In genomic region chr15:103030142-103030541, GRCm38 (mm10) we compare ENCODE assay signal across 25 mouse cellular contexts. TPM values are rescaled to one million over a fixed set of nuclear protein-coding genes. Genes with fewer than 3 reads are reported as not detected.
DNase-seq lines count a peak whose midpoint lies in the region; ATAC-seq and TF ChIP-seq lines count a peak whose summit lies in the region.
"Had no signal": no experiment of that assay in that cellular context is flagged by ENCODE, and none has a peak within 500 bp of the region (broad histone marks: within the 10 kb centered on the region; RNA-seq: fewer than 3 reads in every experiment).

No protein-coding gene starts in this region.

- H3K9me3 ChIP-seq in hindbrain, embryonic 12.5 days (replicated peaks): no peaks in the 10 kb centered on the region
- no peaks in the 10 kb centered on the region for H3K9me3 ChIP-seq in stomach, postnatal 0 days (ENCODE audit: control insufficient read depth, low read length)
- H3K9me3 ChIP-seq: lung, embryonic 15.5 days had no signal

- peak; percentile 20 for DNase-seq in retina, embryonic 14.5 days (ENCODE audit: low spot score)
- DNase-seq in retina, postnatal 1 day: no peak
- DNase-seq in neural tube, embryonic 10.5 days (ENCODE audit: extremely low spot score, low spot score): peak; percentile 62
- no peak for DNase-seq in stomach, postnatal 0 days (ENCODE audit: low spot score)
- DNase-seq in gastrocnemius, adult 8-10 months (ENCODE audit: low spot score in 2 of 2): no peak
- DNase-seq in natural killer cell, adult 2 months (ENCODE audit: low spot score in 2 of 2): no peak
- no peak for DNase-seq in lung, adult 18-20 months
- DNase-seq: adrenal gland, postnatal 25 days; cerebellum, adult 9-10 months; gastrocnemius, adult 2 months; heart, adult 2 months; kidney, adult 2 months; left cerebral cortex, postnatal 4 days; thymus, postnatal 36 days had no signal

- 3% methylated on average over 8 of the region's 8 CpGs for WGBS in hindbrain, embryonic 12.5 days
- WGBS in stomach, postnatal 0 days: 45% methylated on average over 8 of the region's 8 CpGs

- TF ChIP-seq EP300 in stomach, postnatal 0 days (optimal IDR thresholded peaks at IDR 0.05): no peak

- no peak for TF ChIP-seq CTCF in stomach, postnatal 0 days (IDR thresholded peaks at IDR 0.05; ENCODE audit: low read depth)

- peaks cover 99% of the 10 kb centered on the region for H3K27me3 ChIP-seq in hindbrain, embryonic 12.5 days
- H3K27me3 ChIP-seq in stomach, postnatal 0 days (ENCODE audit: control insufficient read depth, insufficient read depth, low read length): no peaks in the 10 kb centered on the region
- H3K27me3 ChIP-seq: Patski had no signal

- H3K9ac ChIP-seq in hindbrain, embryonic 12.5 days: peak overlapping the region; percentile 39; the same call in 1 of the 2 replicates
- no peak overlapping the region for H3K9ac ChIP-seq in stomach, postnatal 0 days (ENCODE audit: low read length)
- H3K9ac ChIP-seq: lung, embryonic 15.5 days had no signal

- peaks cover 6% of the 10 kb centered on the region for H3K4me1 ChIP-seq in hindbrain, embryonic 12.5 days
- H3K4me1 ChIP-seq in stomach, postnatal 0 days (replicated peaks; ENCODE audit: control insufficient read depth, insufficient read depth): no peaks in the 10 kb centered on the region
- H3K4me1 ChIP-seq: lung, embryonic 15.5 days had no signal

- peak overlapping the region; percentile 79 for H3K27ac ChIP-seq in hindbrain, embryonic 12.5 days
- H3K27ac ChIP-seq in stomach, postnatal 0 days (replicated peaks): no peak overlapping the region
- H3K27ac ChIP-seq: gastrocnemius, adult 2 months; heart, adult 2 months; lung, embryonic 15.5 days had no signal

- no peaks in the 10 kb centered on the region for H3K36me3 ChIP-seq in hindbrain, embryonic 12.5 days
- H3K36me3 ChIP-seq in stomach, postnatal 0 days (ENCODE audit: control insufficient read depth, insufficient read depth, low read length): no peaks in the 10 kb centered on the region
- H3K36me3 ChIP-seq: lung, embryonic 15.5 days had no signal

- no peak overlapping the region for H3K4me3 ChIP-seq in hindbrain, embryonic 12.5 days
- no peak overlapping the region for H3K4me3 ChIP-seq in stomach, postnatal 0 days (ENCODE audit: low read depth, low read length)
- H3K4me3 ChIP-seq: erythroblast, embryonic 14.5 days; gastrocnemius, adult 2 months; heart, adult 2 months; lung, embryonic 15.5 days had no signal

- H3K4me2 ChIP-seq in hindbrain, embryonic 12.5 days (replicated peaks): peak overlapping the region; percentile 43
- 0 out of 2 replicates have a peak overlapping the region, but pooled peaks have one; percentile 5 for H3K4me2 ChIP-seq in stomach, postnatal 0 days (replicated peaks; ENCODE audit: low read depth)
- H3K4me2 ChIP-seq: liver, embryonic 11.5 days; lung, embryonic 15.5 days had no signal

- no peak for ATAC-seq in hindbrain, embryonic 12.5 days (ENCODE audit: low FRiP score)
- no peak for ATAC-seq in stomach, postnatal 0 days (ENCODE audit: low FRiP score, low TSS enrichment)
- ATAC-seq: forebrain, embryonic 16.5 days; midbrain, embryonic 16.5 days; Patski had no signal

RNA-seq across cellular contexts. Expression of gene Hoxc4, which starts 11.4 kb away (rescaled TPM):
- polyA plus RNA-seq in hindbrain, embryonic 12.5 days (2016; fragmentation: Nextera tagmentation; extraction: Ambion mirVana): 34.5 and 59.6 TPM in 2 replicates
- 9.6 and 10.4 TPM in 2 replicates for polyA plus RNA-seq in stomach, postnatal 0 days (2015; fragmentation: Nextera tagmentation; extraction: Ambion mirVana)
- 1 to 10 TPM; 4.6 to 5.6 (median 4.7) TPM for total RNA-seq in gastrocnemius, adult 8-10 months (2022)
- total RNA-seq: heart, adult 2 months; layer of hippocampus, postnatal 14 days; left cerebral cortex, postnatal 4 days had no signal
- polyA plus RNA-seq: forebrain, embryonic 16.5 days; midbrain, embryonic 16.5 days had no signal

RNA-seq across cellular contexts. Expression of gene Hoxc6, which starts 32.1 kb away (rescaled TPM):
- polyA plus RNA-seq in hindbrain, embryonic 12.5 days (2016; fragmentation: Nextera tagmentation; extraction: Ambion mirVana): 2.1 and 2.3 TPM in 2 replicates
- 3.3 and 4.9 TPM in 2 replicates for polyA plus RNA-seq in stomach, postnatal 0 days (2015; fragmentation: Nextera tagmentation; extraction: Ambion mirVana)
- 1 to 10 TPM; 4.5 to 6.3 (median 5.2) TPM for total RNA-seq in gastrocnemius, adult 8-10 months (2022)
- total RNA-seq: heart, adult 2 months; layer of hippocampus, postnatal 14 days; left cerebral cortex, postnatal 4 days had no signal
- polyA plus RNA-seq: erythroblast, embryonic 14.5 days; forebrain, embryonic 16.5 days; heart, adult 2 months; midbrain, embryonic 16.5 days; spleen, adult 2 months had no signal

RNA-seq across cellular contexts. Expression of gene Hoxc8, which starts 39.7 kb away (rescaled TPM):
- polyA plus RNA-seq in hindbrain, embryonic 12.5 days (2016; fragmentation: Nextera tagmentation; extraction: Ambion mirVana): not detected in 2 replicates
- polyA plus RNA-seq in stomach, postnatal 0 days (2015; fragmentation: Nextera tagmentation; extraction: Ambion mirVana): 7.1 and 7.3 TPM in 2 replicates
- 1 to 10 TPM; 1.3 to 1.5 (median 1.4) TPM for total RNA-seq in gastrocnemius, adult 8-10 months (2022)
- total RNA-seq: heart, adult 2 months; layer of hippocampus, postnatal 14 days; left cerebral cortex, postnatal 4 days had no signal
- polyA plus RNA-seq: embryonic facial prominence, embryonic 11.5 days; erythroblast, embryonic 14.5 days; forebrain, embryonic 16.5 days; heart, adult 2 months; heart, embryonic 16.5 days; lung, embryonic 15.5 days; midbrain, embryonic 16.5 days; spleen, adult 2 months had no signal

RNA-seq across cellular contexts. Expression of gene Hoxc9, which starts 53.9 kb away (rescaled TPM):
- polyA plus RNA-seq in hindbrain, embryonic 12.5 days (2016; fragmentation: Nextera tagmentation; extraction: Ambion mirVana): not detected in 2 replicates
- not detected in 2 replicates for polyA plus RNA-seq in stomach, postnatal 0 days (2015; fragmentation: Nextera tagmentation; extraction: Ambion mirVana)
- total RNA-seq in gastrocnemius, adult 8-10 months (2022): 1 to 10 TPM; 5.3 to 7.4 (median 6.0) TPM
- total RNA-seq: heart, adult 2 months; layer of hippocampus, postnatal 14 days; left cerebral cortex, postnatal 4 days had no signal
- polyA plus RNA-seq: embryonic facial prominence, embryonic 11.5 days; erythroblast, embryonic 14.5 days; forebrain, embryonic 16.5 days; heart, adult 2 months; heart, embryonic 16.5 days; lung, embryonic 15.5 days; midbrain, embryonic 16.5 days; spleen, adult 2 months had no signal

Comparison
In these comparisons a context has a peak if more than half of its experiments do, and no peak if none do; other contexts are left out.
1. DNase-seq: peak in retina, embryonic 14.5 days (single experiment) and neural tube, embryonic 10.5 days (single experiment); none in retina, postnatal 1 day (single experiment), stomach, postnatal 0 days (single experiment), gastrocnemius, adult 8-10 months (0 of 2), natural killer cell, adult 2 months (0 of 2) and lung, adult 18-20 months (0 of 2).